Mouse (Mus musculus) liver, embryonic 14.5 days (tissue): Measurements from ENCODE around the gene Gm10643.

ENCODE experiments used
- CTCF ChIP-seq: IDR thresholded peaks from 2 replicates; pipeline ENCODE4 v1.5.1; 2016; ENCODE audit warnings: antibody characterized with exemption, low read depth, control low read depth
- EP300 ChIP-seq: IDR thresholded peaks from 2 replicates; pipeline ENCODE4 v1.6.1; 2016; ENCODE audit warnings: antibody characterized with exemption, low read depth

- TF ChIP-seq CTCF: no peak
- TF ChIP-seq EP300: no peak
Measured at GRCm38 (mm10) chr8:84101476-84102270, 36.7 kb upstream of the Gm10643 start.
